Mouse (Mus musculus) CH12.LX (cell line): Measurements from ENCODE around the gene Erg28. TPM values are rescaled to one million over a fixed set of nuclear protein-coding genes. Genes with fewer than 3 reads are reported as not detected.

ENCODE experiments used
- DNase-seq: peaks from one replicate; pipeline ENCODE4 v3.0.0-alpha.2; 2013; ENCODE audit errors: extremely low read depth
- H3K27ac ChIP-seq: 2 replicates; pipeline ENCODE4 v1.5.1; 2012; ENCODE audit warnings: low read depth, mild to moderate bottlenecking, control low read depth, moderate library complexity; ENCODE audit not compliant: insufficient read depth
- H3K27me3 ChIP-seq: replicated peaks from 2 replicates; pipeline ENCODE3; 2012; ENCODE audit warnings: inconsistent platforms
- H3K36me3 ChIP-seq, 2 experiments: replicated peaks in 1 of 2; 2 replicates each; pipeline versions ENCODE3 to v1.6.1; 2012; ENCODE audit warnings: inconsistent platforms in 1 of 2, low read length in 1 of 2, mild to moderate bottlenecking in 1 of 2, mixed read lengths in 1 of 2, moderate library complexity in 1 of 2; ENCODE audit not compliant: control insufficient read depth in 1 of 2, insufficient read depth in 1 of 2
- H3K4me1 ChIP-seq, 2 experiments: 2 replicates each; pipeline ENCODE4 v1.6.1; 2012; ENCODE audit warnings: inconsistent platforms in 1 of 2, moderate library complexity in 1 of 2; ENCODE audit not compliant: insufficient read depth in 2 of 2, control insufficient read depth in 1 of 2
- H3K4me2 ChIP-seq: 2 replicates; pipeline ENCODE4 v1.6.1; 2012; ENCODE audit warnings: low read depth, mild to moderate bottlenecking, control low read depth; ENCODE audit not compliant: poor library complexity, insufficient read depth, severe bottlenecking
- H3K4me3 ChIP-seq, 3 experiments: fragments of 150-350 bp in 1 of 3; sonication (generic) in 1 of 3; replicated peaks in 1 of 3; 2 replicates each; pipeline versions ENCODE3 to v1.5.1; 2011 to 2012; ENCODE audit warnings: low read depth in 2 of 3, low read length in 2 of 3, mild to moderate bottlenecking in 2 of 3, moderate library complexity in 2 of 3, control low read depth in 1 of 3, improper control_type of control experiment in 1 of 3, inconsistent platforms in 1 of 3, mixed read lengths in 1 of 3; ENCODE audit not compliant: poor library complexity in 1 of 3
- H3K79me2 ChIP-seq: replicated peaks from 2 replicates; pipeline ENCODE4 v1.6.1; 2012; ENCODE audit warnings: mild to moderate bottlenecking, moderate library complexity; ENCODE audit not compliant: control insufficient read depth, poor library complexity, insufficient read depth, severe bottlenecking; ENCODE audit errors: extremely low read depth
- H3K9ac ChIP-seq: 2 replicates; pipeline ENCODE4 v1.6.1; 2012; ENCODE audit warnings: low read depth, mild to moderate bottlenecking, control low read depth, moderate library complexity; ENCODE audit not compliant: insufficient read depth
- H3K9me3 ChIP-seq: replicated peaks from 2 replicates; pipeline ENCODE3; 2012; ENCODE audit warnings: low read length, inconsistent platforms, mixed read lengths
- BHLHE40 ChIP-seq: IDR thresholded peaks from 2 replicates; pipeline ENCODE4 v1.6.1; 2011; ENCODE audit warnings: mild to moderate bottlenecking, low read depth, low read length, improper control_type of control experiment
- CTCF ChIP-seq, 2 experiments: IDR thresholded peaks in 1 of 2; conservative IDR thresholded peaks in 1 of 2; 2 replicates each; pipeline ENCODE4 v1.5.1; 2011 to 2012; ENCODE audit warnings: low read depth in 2 of 2, low read length in 2 of 2, improper control_type of control experiment in 1 of 2, inconsistent platforms in 1 of 2, mild to moderate bottlenecking in 1 of 2, moderate library complexity in 1 of 2
- ELF1 ChIP-seq: IDR thresholded peaks from 2 replicates; pipeline ENCODE4 v1.6.1; 2014; ENCODE audit warnings: low read depth, mild to moderate bottlenecking, inconsistent platforms, low read length, improper control_type of control experiment
- GABPA ChIP-seq: IDR thresholded peaks from 2 replicates; pipeline ENCODE4 v1.6.1; 2012; ENCODE audit warnings: low read depth, low read length, improper control_type of control experiment, inconsistent platforms; ENCODE audit not compliant: insufficient replicate concordance
- IRF4 ChIP-seq: IDR thresholded peaks from 2 replicates; pipeline ENCODE4 v1.6.1; 2014; ENCODE audit warnings: low read depth, mild to moderate bottlenecking, inconsistent platforms, low read length, improper control_type of control experiment
- JUND ChIP-seq: conservative IDR thresholded peaks from 2 replicates; pipeline ENCODE4 v1.6.1; 2011; ENCODE audit warnings: low read depth, low read length, improper control_type of control experiment
- KAT2A ChIP-seq: IDR thresholded peaks from 2 replicates; pipeline ENCODE4 v1.6.1; 2012; ENCODE audit warnings: low read length, improper control_type of control experiment, inconsistent platforms; ENCODE audit not compliant: insufficient replicate concordance
- MAX ChIP-seq: IDR thresholded peaks from 2 replicates; pipeline ENCODE4 v1.6.1; 2011; ENCODE audit warnings: low read length, improper control_type of control experiment
- MEF2A ChIP-seq: IDR thresholded peaks from 2 replicates; pipeline ENCODE4 v1.6.1; 2014; ENCODE audit warnings: low read depth, mild to moderate bottlenecking, inconsistent platforms, low read length, improper control_type of control experiment, borderline replicate concordance
- MYC ChIP-seq: IDR thresholded peaks from 2 replicates; pipeline ENCODE4 v1.6.1; 2011; ENCODE audit warnings: low read depth, mild to moderate bottlenecking, improper control_type of control experiment, low read length
- NELFE ChIP-seq: IDR thresholded peaks from 2 replicates; pipeline ENCODE4 v1.6.1; 2011; ENCODE audit warnings: low read depth, low read length, improper control_type of control experiment
- PAX5 ChIP-seq: IDR thresholded peaks from 2 replicates; pipeline ENCODE4 v1.6.1; 2012; ENCODE audit warnings: low read length, inconsistent platforms, mixed read lengths
- RAD21 ChIP-seq: IDR thresholded peaks from 2 replicates; pipeline ENCODE4 v1.6.1; 2011; ENCODE audit warnings: low read depth, mild to moderate bottlenecking, low read length, improper control_type of control experiment, moderate library complexity
- SIN3A ChIP-seq: IDR thresholded peaks from 2 replicates; pipeline ENCODE4 v1.6.1; 2012; ENCODE audit warnings: low read length, improper control_type of control experiment, inconsistent platforms
- SMC3 ChIP-seq: IDR thresholded peaks from 2 replicates; pipeline ENCODE4 v1.6.1; 2011; ENCODE audit warnings: low read depth, low read length, improper control_type of control experiment
- UBTF ChIP-seq: IDR thresholded peaks from 2 replicates; pipeline ENCODE4 v1.6.1; 2012; ENCODE audit warnings: low read depth, mild to moderate bottlenecking, inconsistent platforms, low read length, improper control_type of control experiment, moderate library complexity
- USF1 ChIP-seq: IDR thresholded peaks from 2 replicates; pipeline ENCODE4 v1.6.1; 2014; ENCODE audit warnings: low read depth, mild to moderate bottlenecking, inconsistent platforms, low read length, improper control_type of control experiment
- ZC3H11A ChIP-seq: IDR thresholded peaks from 2 replicates; pipeline ENCODE4 v1.6.1; 2012; ENCODE audit warnings: low read depth, mild to moderate bottlenecking, inconsistent platforms, low read length, improper control_type of control experiment
- ZKSCAN1 ChIP-seq: IDR thresholded peaks from 2 replicates; pipeline ENCODE4 v1.6.1; 2012; ENCODE audit warnings: low read depth, inconsistent platforms, low read length, improper control_type of control experiment, borderline replicate concordance
- ZNF384 ChIP-seq: IDR thresholded peaks from 2 replicates; pipeline ENCODE4 v1.6.1; 2012; ENCODE audit warnings: low read depth, low read length, improper control_type of control experiment, inconsistent platforms
- dilution Hi-C: fragments of 300-500 bp; cut with MboI; formaldehyde crosslinking; loops from 2 replicates; pipeline ENCODE4 v1.14.3; 2020; ENCODE audit warnings: low sequenced_read_pairs; ENCODE audit not compliant: extremely low pct_unique_long_range_greater_than_20kb, extremely low pct_ligation_motif_present
- in situ Hi-C: fragments of 300-500 bp; cut with MboI; formaldehyde crosslinking; loops from 3 replicates; pipeline ENCODE4 v1.14.3; 2019; ENCODE audit warnings: low sequenced_read_pairs, low pct_ligation_motif_present, low pct_unique_long_range_greater_than_20kb, mixed read lengths
- polyA plus RNA-seq: library from polyadenylated mRNA; unstranded; fragments of >175 nt; gene quantifications from 2 replicates; pipeline ENCODE4 v1.2.1, GENCODE M21; 2012; ENCODE audit warnings: low read depth; ENCODE audit not compliant: insufficient read length
- total RNA-seq, 2 experiments: library from RNA; depleted of rRNA; stranded (reverse); fragments of 300-350 nt in 1 of 2; fragments of >200 nt in 1 of 2; gene quantifications; 2 replicates each; pipeline ENCODE4 v1.2.3; 2012 to 2014

The Erg28 gene
- total and polyA plus RNA-seq, 3 experiments, result 83.6 to 318 (median 143) TPM

DNA sequence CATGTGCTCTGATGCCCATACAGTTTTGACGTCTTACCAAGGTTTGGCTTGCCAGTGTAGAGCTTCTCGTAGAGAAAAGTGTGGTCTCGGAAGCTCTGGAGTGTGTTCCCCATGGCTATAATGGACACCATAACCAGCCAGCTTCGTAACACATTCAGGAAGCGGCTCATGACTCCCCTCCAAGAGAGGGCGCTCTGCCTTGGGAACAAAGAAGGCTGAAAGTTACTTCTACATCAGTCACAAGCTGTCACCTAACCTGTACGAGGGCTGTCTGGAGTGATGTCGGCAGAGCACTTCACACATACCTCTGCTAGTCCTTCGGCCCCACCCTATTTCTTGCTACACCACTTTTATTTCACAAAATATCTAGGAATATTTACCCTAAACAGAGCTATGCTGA, 2.3 kb downstream of the Erg28 start:
- no peak for DNase-seq
- Histone ChIP-seq H3K9me3 (no peaks in the 10 kb centered on the region), H3K4me1 (peaks cover 4 to 24% of the 10 kb centered on the region in 2 experiments; a peak in 2 of 4 replicates), H3K4me2 (no peak overlapping the region), H3K79me2 (peaks cover 19% of the 10 kb centered on the region), H3K27ac (no peak overlapping the region), H3K27me3 (no peaks in the 10 kb centered on the region), H3K36me3 (peaks cover 28 to 61% of the 10 kb centered on the region in 2 experiments), H3K9ac (no peak overlapping the region), H3K4me3 (no peak overlapping the region)
- TF ChIP-seq NELFE, result no peak
- TF ChIP-seq SIN3A, result no peak
- TF ChIP-seq IRF4, result no peak
- no peak for TF ChIP-seq UBTF
- no peak for TF ChIP-seq PAX5
- TF ChIP-seq ELF1, result peak; percentile 33; the same call in 1 of the 2 replicates
- TF ChIP-seq GABPA, result no peak
- TF ChIP-seq MAX, result no peak
- TF ChIP-seq CTCF (conservative IDR thresholded peaks at IDR 0.05 in 1 of 2, IDR thresholded peaks at IDR 0.05 in 1 of 2; ENCODE audit: low read depth in 2 of 2, low read length in 2 of 2), result peak in 1 of 2 experiments; percentile 45; a peak in 2 of 4 replicates
- dilution Hi-C loops (no loop called here), in situ Hi-C loops (loop anchor here (5.0 kb wide), 1 partner anchor 135 kb away; the partner anchor contains the start of gene Batf)

DNA sequence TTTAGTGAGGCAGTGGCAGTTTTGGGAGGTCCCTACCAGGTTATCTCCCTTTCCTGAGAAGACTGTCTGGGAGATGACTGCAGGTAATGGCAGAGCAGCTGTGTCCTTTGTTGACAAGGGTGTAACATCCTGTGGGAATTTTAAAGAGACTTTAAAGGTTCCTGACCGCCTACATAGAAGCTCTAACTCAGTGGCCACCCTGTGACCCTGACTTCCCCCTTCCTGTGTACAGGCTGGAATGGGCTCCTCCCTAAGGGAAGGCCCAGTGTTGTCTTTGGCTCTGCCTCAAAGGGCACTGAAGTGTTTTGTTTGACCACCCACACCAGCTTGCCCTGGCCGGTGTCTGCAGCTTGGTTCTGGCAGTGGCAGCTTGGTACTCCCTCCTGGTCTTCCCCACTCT, 10.8 kb downstream of the Erg28 start:
- Histone ChIP-seq H3K79me2 (no peaks in the 10 kb centered on the region), H3K9me3 (no peaks in the 10 kb centered on the region), H3K4me1 (no peaks in the 10 kb centered on the region), H3K4me2 (no peak overlapping the region), H3K27me3 (no peaks in the 10 kb centered on the region), H3K36me3 (peaks cover 53 to 85% of the 10 kb centered on the region in 2 experiments), H3K4me3 (no peak overlapping the region), H3K9ac (no peak overlapping the region), H3K27ac (no peak overlapping the region)
- TF ChIP-seq MEF2A, result no peak
- TF ChIP-seq USF1, result no peak
- TF ChIP-seq KAT2A, result no peak
- TF ChIP-seq SMC3, result no peak
- TF ChIP-seq JUND, result no peak
- TF ChIP-seq ZNF384, result no peak
- no peak for TF ChIP-seq ZKSCAN1
- DNase-seq, result no peak
- dilution Hi-C loops (no loop called here), in situ Hi-C loops (no loop called here)

- no peak for DNase-seq
- in situ Hi-C loops, result no loop called here
- Histone ChIP-seq H3K4me2 (no peak overlapping the region), H3K36me3 (peaks cover 44 to 66% of the 10 kb centered on the region in 2 experiments), H3K9me3 (no peaks in the 10 kb centered on the region), H3K4me3 (no peak overlapping the region), H3K4me1 (no peaks in the 10 kb centered on the region), H3K9ac (no peak overlapping the region), H3K79me2 (no peaks in the 10 kb centered on the region), H3K27me3 (no peaks in the 10 kb centered on the region), H3K27ac (no peak overlapping the region)
- no peak for TF ChIP-seq RAD21
- no peak for TF ChIP-seq BHLHE40
- TF ChIP-seq ELF1, result no peak
- TF ChIP-seq CTCF (conservative IDR thresholded peaks at IDR 0.05 in 1 of 2, IDR thresholded peaks at IDR 0.05 in 1 of 2; ENCODE audit: low read depth in 2 of 2, low read length in 2 of 2), result no peak
- no peak for TF ChIP-seq SIN3A
- TF ChIP-seq IRF4, result no peak
- no peak for TF ChIP-seq MYC
- TF ChIP-seq NELFE, result no peak
- TF ChIP-seq UBTF, result no peak
- TF ChIP-seq ZC3H11A, result no peak
- dilution Hi-C loops, result no loop called here
Observed at GRCm38 (mm10) chr12:85811676-85812075, 12.7 kb downstream of the Erg28 start.
